Mouse (Mus musculus): ENCODE measurements at regions not wholly inside any gene's neighbourhood (a gene's known extent, or its start where the extent isn't known, plus 50 kb on each side); places are given as distances from the start of the nearest gene placed in this dataset.

DNA sequence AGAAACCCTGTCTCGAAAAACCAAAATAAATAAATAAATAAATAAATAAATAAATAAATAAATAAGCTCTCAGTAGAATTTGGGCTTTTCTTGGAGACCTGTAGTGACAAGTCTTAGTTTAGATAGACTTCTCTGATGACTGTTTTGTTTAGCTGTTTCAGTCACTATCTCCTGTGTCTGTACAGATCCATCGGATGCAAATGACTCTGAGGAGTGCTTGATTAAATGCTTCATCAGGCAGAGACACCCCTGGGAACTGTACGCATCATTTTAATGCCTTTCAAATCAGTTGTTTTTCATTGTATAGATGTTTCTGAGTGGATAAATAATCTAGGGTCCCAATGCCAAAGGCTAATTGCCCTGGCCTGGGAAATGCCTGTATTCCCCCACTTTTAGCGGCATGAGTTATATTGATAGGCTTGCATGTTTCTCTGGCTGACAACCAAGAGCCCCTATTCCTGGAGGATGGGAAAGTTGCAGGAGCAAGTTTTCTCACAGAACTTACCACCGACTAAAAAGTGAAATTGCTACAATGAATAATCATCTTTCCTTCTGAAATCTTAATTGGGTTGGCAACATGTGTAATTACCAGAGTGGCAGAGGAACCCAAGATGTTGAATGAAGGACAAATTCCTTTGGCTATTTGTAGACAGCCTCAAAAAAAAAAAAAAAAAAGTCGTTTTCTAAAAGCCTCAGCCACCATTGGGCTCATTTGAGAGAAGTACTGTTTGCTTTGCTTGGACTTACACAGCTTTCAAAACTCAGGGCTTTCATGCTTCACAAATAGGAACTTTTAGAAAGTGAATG lies 245.7 kb upstream of the Xrcc4 start:
- TF ChIP-seq CTCF (IDR thresholded peaks at IDR 0.05; ENCODE audit: insufficient read depth, low read length), result no peak
- TF ChIP-seq POLR2A (IDR thresholded peaks at IDR 0.05; ENCODE audit: borderline replicate concordance, extremely low read depth, low read depth, low read length), result no peak

Data from lung, adult 2 months (tissue).